Mouse (Mus musculus): Measurements from ENCODE around the gene Gjb4. TPM values are rescaled to one million over a fixed set of nuclear protein-coding genes. Genes with fewer than 3 reads are reported as not detected.

The Gjb4 gene
- total RNA-seq, 2 experiments from 2014 or later: not detected

GRCm38 (mm10) chr4:127349560-127350300 is 4.2 kb downstream of the Gjb4 start:
- no peak for DNase-seq

- DNase-seq: no peak
Measured at GRCm38 (mm10) chr4:127345000-127345399, 8.9 kb downstream of the Gjb4 start.

- no peak for DNase-seq
Measured at GRCm38 (mm10) chr4:127341372-127341771, 12.5 kb downstream of the Gjb4 start.

GRCm38 (mm10) chr4:127337668-127338067 is 16.2 kb downstream of the Gjb4 start:
- no peak for DNase-seq

GRCm38 (mm10) chr4:127334870-127335504 is 18.9 kb downstream of the Gjb4 start:
- DNase-seq: no peak

GRCm38 (mm10) chr4:127331171-127331570 is 22.7 kb downstream of the Gjb4 start:
- DNase-seq: no peak

GRCm38 (mm10) chr4:127330181-127331100 is 23.4 kb downstream of the Gjb4 start, which contains the start of gene Gjb3:
Gene Gjb3 (minus strand): TSS chr4:127330844.
- peak; percentile 47 for DNase-seq

- DNase-seq: no peak
Measured at GRCm38 (mm10) chr4:127329751-127330150, 24.1 kb downstream of the Gjb4 start.

GRCm38 (mm10) chr4:127329046-127329445 is 24.8 kb downstream of the Gjb4 start:
- no peak for DNase-seq

GRCm38 (mm10) chr4:127328378-127328777 is 25.5 kb downstream of the Gjb4 start:
- DNase-seq: no peak

- no peak for DNase-seq
Measured at GRCm38 (mm10) chr4:127327749-127328148, 26.1 kb downstream of the Gjb4 start.

- no peak for DNase-seq
Measured at GRCm38 (mm10) chr4:127327258-127327657, 26.6 kb downstream of the Gjb4 start.

- no peak for DNase-seq
Measured at GRCm38 (mm10) chr4:127325276-127325675, 28.6 kb downstream of the Gjb4 start.

GRCm38 (mm10) chr4:127324759-127325158 is 29.1 kb downstream of the Gjb4 start:
- peak; percentile 87 for DNase-seq

GRCm38 (mm10) chr4:127324296-127324695 is 29.6 kb downstream of the Gjb4 start:
- no peak for DNase-seq

- no peak for DNase-seq
Measured at GRCm38 (mm10) chr4:127323651-127324050, 30.2 kb downstream of the Gjb4 start.

GRCm38 (mm10) chr4:127319613-127320012 is 34.3 kb downstream of the Gjb4 start:
- peak; percentile 83 for DNase-seq

GRCm38 (mm10) chr4:127317143-127317542 is 36.7 kb downstream of the Gjb4 start:
- no peak for DNase-seq

- DNase-seq: no peak
Measured at GRCm38 (mm10) chr4:127315753-127316152, 38.1 kb downstream of the Gjb4 start.

- no peak for DNase-seq
Measured at GRCm38 (mm10) chr4:127314585-127314984, 39.3 kb downstream of the Gjb4 start.

GRCm38 (mm10) chr4:127313861-127314260 is 40.0 kb downstream of the Gjb4 start, which contains the start of gene Gja4:
Gene Gja4 (minus strand): TSS chr4:127314039.
- peak; percentile 87 for DNase-seq

- DNase-seq: no peak
Measured at GRCm38 (mm10) chr4:127312349-127312748, 41.5 kb downstream of the Gjb4 start.

- no peak for DNase-seq
Measured at GRCm38 (mm10) chr4:127311561-127311960, 42.3 kb downstream of the Gjb4 start.
